Mouse (Mus musculus): ENCODE measurements around the gene Stoml3.

- no peak for TF ChIP-seq CTCF (IDR thresholded peaks at IDR 0.05; ENCODE audit: insufficient read depth, low read length)
- peak; percentile 52; the same call in 1 of the 2 replicates for TF ChIP-seq POLR2A (IDR thresholded peaks at IDR 0.05; ENCODE audit: borderline replicate concordance, extremely low read depth, low read depth, low read length)
Observed at GRCm38 (mm10) chr3:53463046-53463764, 25.2 kb upstream of the Stoml3 start, which contains the start of the genes Nhlrc3 and Proser1.
